1 mouse cellular context compared by ENCODE assay signal in the genomic region with DNA sequence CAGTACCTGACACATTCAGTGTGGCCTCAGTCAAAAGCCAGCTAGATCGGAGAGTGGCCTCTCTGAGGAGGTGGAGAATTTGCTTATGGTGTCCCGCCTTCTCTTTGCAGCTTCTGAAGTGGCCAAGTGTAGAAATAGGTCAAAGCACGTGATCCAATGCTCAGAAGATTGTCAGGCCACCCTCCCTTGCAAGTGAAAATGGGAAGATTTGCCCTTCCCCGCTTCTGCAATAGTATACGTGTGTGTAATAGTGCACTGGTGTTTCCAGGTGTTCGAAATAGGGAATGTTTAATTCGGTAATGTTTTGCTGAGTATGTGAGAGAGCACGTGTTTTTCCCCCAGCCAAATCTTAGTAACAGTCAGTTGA.
TF ChIP-seq lines count a peak whose summit lies in the region.

No protein-coding gene starts in this region.

TF ChIP-seq in CH12.LX, 34 proteins besides CTCF, POLR2A, EP300 and RAD21 (continued from another document):
- TF ChIP-seq MYC (IDR thresholded peaks at IDR 0.05; ENCODE audit: low read depth, low read length): peak; percentile 94
- TF ChIP-seq ZKSCAN1 (IDR thresholded peaks at IDR 0.05; ENCODE audit: borderline replicate concordance, low read depth, low read length): no peak
- TF ChIP-seq MAZ (IDR thresholded peaks at IDR 0.05; ENCODE audit: low read depth, low read length): no peak
